Mouse (Mus musculus) kidney, embryonic 15.5 days (tissue): ENCODE data around the gene Orm2. TPM values are rescaled to one million over a fixed set of nuclear protein-coding genes. Genes with fewer than 3 reads are reported as not detected.
A peak's percentile ranks its signal among the peaks of the same experiment; 100 is the strongest.

ENCODE experiments used
- ATAC-seq: fragments of 200-750 bp; cut with Nextera tagmentation; replicated peaks from 2 replicates; pipeline ENCODE4 v1.8.0; 2017; ENCODE audit warnings: moderate TSS enrichment; ENCODE audit not compliant: low FRiP score
- H3K27ac ChIP-seq: fragments of 300-500 bp; sonication (generic); 2 replicates; pipeline ENCODE4 v1.5.1; 2015; ENCODE audit warnings: mild to moderate bottlenecking, inconsistent platforms
- H3K27me3 ChIP-seq: fragments of 300-500 bp; sonication (generic); 2 replicates; pipeline ENCODE4 v1.6.1; 2015; ENCODE audit warnings: inconsistent platforms
- H3K36me3 ChIP-seq: fragments of 300-500 bp; sonication (generic); 2 replicates; pipeline ENCODE4 v1.6.1; 2015; ENCODE audit warnings: inconsistent platforms
- H3K4me1 ChIP-seq: fragments of 300-500 bp; sonication (generic); 2 replicates; pipeline ENCODE4 v1.6.1; 2015; ENCODE audit warnings: inconsistent platforms
- H3K4me2 ChIP-seq: fragments of 300-500 bp; sonication (generic); 2 replicates; pipeline ENCODE4 v1.6.1; 2015; ENCODE audit warnings: moderate library complexity, mild to moderate bottlenecking, inconsistent platforms
- H3K4me3 ChIP-seq: fragments of 300-500 bp; sonication (generic); replicated peaks from 2 replicates; pipeline ENCODE4 v1.5.1; 2015; ENCODE audit warnings: mild to moderate bottlenecking, inconsistent platforms
- H3K9ac ChIP-seq: fragments of 300-500 bp; sonication (generic); 2 replicates; pipeline ENCODE4 v1.6.1; 2015; ENCODE audit warnings: mild to moderate bottlenecking, inconsistent platforms
- H3K9me3 ChIP-seq: fragments of 300-500 bp; sonication (generic); replicated peaks from 2 replicates; pipeline ENCODE4 v1.6.1; 2016; ENCODE audit warnings: inconsistent platforms
- WGBS: fragments of 180-500 bp; shearing (Covaris S2); methylation state at CpG from one replicate; pipeline ENCODE4 v1.1.7; 2015; ENCODE audit warnings: mixed read lengths; 5-methylcytosine and 5-hydroxymethylcytosine counted together
- polyA plus RNA-seq: library from polyadenylated mRNA; unstranded; fragments of >200 nt; fragmentation: Nextera tagmentation; extraction: Ambion mirVana; gene quantifications from 2 replicates; pipeline ENCODE4 v1.2.1, GENCODE M21; 2015

Orm2 gene
- polyA plus RNA-seq, 1 experiment from 2014 or later, result not detected

DNA sequence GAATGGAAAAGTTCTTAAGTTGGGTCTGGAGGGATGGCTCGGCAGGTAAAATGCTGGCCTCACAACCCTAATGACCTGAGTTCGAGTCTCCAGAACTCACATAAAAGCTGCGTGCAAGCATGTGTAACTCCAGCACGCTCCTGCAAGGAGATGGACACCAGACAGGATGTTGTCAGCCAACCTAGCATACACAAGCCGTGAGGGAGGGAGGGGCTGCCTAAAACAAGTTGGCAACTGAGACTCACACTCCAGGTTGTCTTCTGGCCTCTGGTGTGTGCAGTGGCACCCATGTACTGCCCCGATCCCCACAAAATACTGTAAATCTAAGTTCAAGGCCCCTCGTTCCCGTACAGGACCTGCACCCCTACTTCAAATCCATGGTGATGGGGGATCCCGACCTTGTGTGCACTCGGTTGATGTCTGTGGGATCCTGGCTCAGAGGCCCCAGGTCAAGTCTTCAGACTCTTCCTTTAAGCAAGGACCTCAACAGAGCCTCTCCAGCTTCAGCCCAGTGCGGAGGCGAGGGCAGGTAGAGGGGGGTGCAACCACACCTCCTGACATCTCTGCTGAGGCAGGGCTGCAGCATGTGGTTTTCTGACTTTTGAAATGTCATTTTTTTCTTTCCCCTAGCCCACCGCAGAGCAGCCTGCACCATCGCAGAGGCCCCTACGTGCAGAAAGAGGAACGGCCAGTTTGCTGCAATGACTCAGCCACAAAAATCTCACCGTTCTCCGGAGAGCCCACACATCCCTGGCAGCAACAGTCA, 38.5 kb downstream of the Orm2 start:
- peaks cover 69% of the 10 kb centered on the region for H3K4me1 ChIP-seq
- H3K4me3 ChIP-seq, result no peak overlapping the region
- 80% methylated on average over 18 of the region's 18 CpGs for WGBS
- H3K9me3 ChIP-seq, result no peaks in the 10 kb centered on the region
- H3K27me3 ChIP-seq, result no peaks in the 10 kb centered on the region
- no peak for ATAC-seq
- peaks cover 17% of the 10 kb centered on the region for H3K36me3 ChIP-seq
- H3K9ac ChIP-seq, result no peak overlapping the region
- no peak overlapping the region for H3K27ac ChIP-seq
- no peak overlapping the region; the same call in 1 of the 2 replicates for H3K4me2 ChIP-seq

DNA sequence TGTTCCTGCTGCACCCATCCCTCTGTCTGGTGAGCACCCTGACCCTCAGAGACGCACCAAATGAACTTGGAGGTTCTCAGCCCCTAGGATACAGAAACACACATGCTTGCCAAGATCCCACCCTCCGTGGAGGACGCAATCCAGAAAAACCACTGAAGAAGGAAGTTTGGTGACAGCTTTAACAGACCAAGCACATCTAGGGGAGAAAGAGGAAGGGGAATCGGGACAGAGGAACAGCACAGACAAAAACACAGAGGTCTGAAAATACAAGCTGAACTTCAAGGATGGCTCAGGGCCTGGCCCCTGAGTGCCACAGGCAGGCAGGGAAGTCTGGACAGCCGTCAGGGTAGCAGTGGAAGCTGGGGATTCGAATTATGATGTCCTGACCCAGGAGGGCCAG, 39.4 kb downstream of the Orm2 start:
- Histone ChIP-seq H3K9ac (no peak overlapping the region), H3K36me3 (peaks cover 12% of the 10 kb centered on the region), H3K27ac (no peak overlapping the region), H3K9me3 (no peaks in the 10 kb centered on the region), H3K4me1 (peaks cover 71% of the 10 kb centered on the region), H3K4me3 (no peak overlapping the region), H3K27me3 (no peaks in the 10 kb centered on the region), H3K4me2 (peak overlapping the region; percentile 60)
- WGBS, result 59% methylated on average over 6 of the region's 6 CpGs
- ATAC-seq, result no peak

DNA sequence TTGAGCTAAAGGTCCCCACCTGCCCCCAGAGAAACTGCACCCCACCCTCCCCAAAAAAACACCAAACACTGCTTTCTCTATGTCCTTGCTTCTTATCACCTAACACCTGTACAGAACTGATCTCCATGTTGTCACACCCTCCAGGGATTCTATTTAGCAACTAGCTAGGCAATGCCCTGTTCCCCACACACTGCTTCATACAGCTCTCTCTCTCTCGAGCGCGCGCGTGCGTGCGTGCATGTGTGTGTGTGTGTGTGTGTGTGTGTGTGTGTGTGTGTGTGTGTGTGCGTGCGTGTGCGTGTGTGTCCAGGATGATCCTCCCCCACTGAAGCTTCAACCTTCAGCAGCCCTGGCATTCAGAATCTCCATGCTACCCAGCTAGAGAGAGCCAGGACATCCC, 39.8 kb downstream of the Orm2 start:
- H3K27ac ChIP-seq, result peak overlapping the region; percentile 94; the same call in 1 of the 2 replicates
- H3K27me3 ChIP-seq, result no peaks in the 10 kb centered on the region
- H3K4me1 ChIP-seq, result peaks cover 71% of the 10 kb centered on the region
- peaks cover 10% of the 10 kb centered on the region; the same call in 1 of the 2 replicates for H3K36me3 ChIP-seq
- WGBS, result 74% methylated on average over 10 of the region's 10 CpGs
- ATAC-seq, result no peak
- peak overlapping the region; percentile 60 for H3K4me2 ChIP-seq
- H3K4me3 ChIP-seq, result peak overlapping the region; percentile 45
- H3K9ac ChIP-seq, result peak overlapping the region; percentile 48; the same call in 1 of the 2 replicates
- no peaks in the 10 kb centered on the region for H3K9me3 ChIP-seq

DNA sequence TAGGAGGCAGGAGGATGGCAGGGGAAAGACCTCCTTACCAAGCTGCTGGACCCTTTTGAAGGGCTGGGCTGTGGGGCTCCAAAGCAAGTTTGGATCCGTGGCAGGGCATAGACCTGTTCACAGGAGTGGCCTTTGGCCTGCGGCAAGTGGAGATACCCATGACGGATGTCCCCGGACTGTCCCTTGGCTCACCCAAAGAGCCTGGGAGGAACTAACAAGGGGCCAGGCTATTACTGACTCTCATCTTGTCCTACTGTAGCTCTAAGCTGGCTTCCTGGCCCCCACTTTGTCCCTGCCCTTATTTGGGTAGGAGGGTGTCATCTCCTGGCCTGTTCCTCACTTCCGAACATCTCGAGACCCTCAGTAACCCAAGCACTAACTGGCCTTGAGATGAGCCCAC, 40.3 kb downstream of the Orm2 start:
- 18% methylated on average over 6 of the region's 6 CpGs for whole genome bisulfite sequencing
- H3K27ac ChIP-seq, result peak overlapping the region; percentile 94
- H3K9ac ChIP-seq, result peak overlapping the region; percentile 48
- peaks cover 71% of the 10 kb centered on the region for H3K4me1 ChIP-seq
- peak overlapping the region; percentile 60 for H3K4me2 ChIP-seq
- peak; percentile 1; the same call in 1 of the 2 replicates for ATAC-seq
- peaks cover 6% of the 10 kb centered on the region; the same call in 1 of the 2 replicates for H3K36me3 ChIP-seq
- peak overlapping the region; percentile 45 for H3K4me3 ChIP-seq
- H3K9me3 ChIP-seq, result no peaks in the 10 kb centered on the region
- no peaks in the 10 kb centered on the region for H3K27me3 ChIP-seq

DNA sequence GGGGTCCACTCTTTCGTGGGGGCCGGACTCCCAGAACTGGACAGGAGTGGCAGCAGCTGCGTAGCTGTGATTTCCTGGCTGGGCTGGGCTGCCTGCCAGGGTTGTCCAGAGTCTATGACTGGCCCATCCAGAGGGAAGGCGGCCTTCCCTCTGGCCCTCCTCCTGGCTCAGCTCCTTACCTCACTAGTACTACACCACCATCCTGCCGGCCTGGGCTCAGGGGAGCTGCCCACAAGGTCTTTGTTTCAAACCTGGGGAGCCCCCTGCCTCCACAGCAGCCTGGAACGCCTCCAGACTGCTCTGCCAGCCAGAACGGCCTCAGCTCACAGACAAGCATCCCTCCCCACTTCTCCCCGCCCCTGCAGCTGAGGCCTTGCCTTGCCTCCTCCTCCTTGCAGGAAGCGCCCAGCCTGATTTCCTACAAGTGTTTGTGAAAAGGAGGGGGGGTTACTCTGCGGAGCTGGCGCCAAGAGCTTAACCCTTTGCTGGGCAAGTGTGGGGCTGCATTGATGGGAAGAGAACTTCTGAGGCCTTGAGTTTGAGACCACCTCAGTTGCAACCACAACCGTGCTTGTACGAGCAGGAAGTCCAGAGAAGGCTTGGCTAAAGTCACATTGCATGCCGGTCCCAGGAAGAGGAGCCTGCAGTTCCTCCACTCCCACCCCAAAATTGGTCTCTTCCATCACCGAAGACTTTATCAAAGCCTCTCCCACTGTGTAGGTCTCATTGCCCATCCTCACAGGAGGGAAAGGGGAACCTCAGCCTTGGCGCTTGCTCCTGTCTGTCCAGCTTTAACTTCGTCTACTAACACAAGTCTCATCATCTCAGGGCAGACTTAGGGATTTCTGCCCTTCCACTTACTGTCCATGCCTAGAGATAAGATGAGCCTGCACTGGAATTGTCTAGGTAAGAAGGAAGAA, 41.1 kb downstream of the Orm2 start, which contains the start of gene Akna:
TSS of gene Akna (minus strand) at position 315 of the 920 bp plus-strand sequence.
- Histone ChIP-seq H3K27ac (peak within 1 kb of the TSS; percentile 94), H3K9ac (peak within 1 kb of the TSS; percentile 48), H3K4me3 (peak within 1 kb of the TSS; percentile 45), H3K36me3 (no peaks in the 10 kb centered on the region), H3K27me3 (peaks cover 3% of the 10 kb centered on the region; the same call in 1 of the 2 replicates), H3K4me2 (peak within 1 kb of the TSS; percentile 60), H3K4me1 (peaks cover 72% of the 10 kb centered on the region), H3K9me3 (no peaks in the 10 kb centered on the region)
- peak; percentile 86 for ATAC-seq
- WGBS, result 8% methylated on average over 17 of the region's 17 CpGs

DNA sequence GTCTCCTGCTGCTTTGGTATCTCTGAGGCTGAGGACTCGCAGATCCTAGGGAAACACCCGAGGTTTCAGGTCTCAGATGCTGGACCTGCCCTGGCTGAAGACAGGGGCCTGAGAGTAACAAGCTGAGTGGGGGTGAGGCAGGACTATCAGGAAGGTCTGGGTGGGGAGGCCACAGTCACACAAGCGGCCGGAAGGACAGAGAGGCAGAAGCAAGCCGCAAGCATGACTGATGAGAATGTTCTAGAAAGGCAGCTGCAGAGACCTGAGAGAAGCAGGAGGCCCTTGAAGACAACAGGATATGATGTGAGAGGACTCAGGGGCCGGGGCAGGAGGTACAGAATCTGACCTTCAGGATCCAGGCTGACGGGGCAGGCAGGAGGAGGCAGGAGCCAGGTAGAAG, 42.0 kb downstream of the Orm2 start:
- peaks cover 71% of the 10 kb centered on the region for H3K4me1 ChIP-seq
- 52% methylated on average over 7 of the region's 7 CpGs for WGBS
- no peak for ATAC-seq

GRCm38 (mm10) chr4:63405051-63405450, 42.8 kb downstream of the Orm2 start:
- WGBS, result 10% methylated on average over 7 of the region's 7 CpGs
- Histone ChIP-seq H3K36me3 (no peaks in the 10 kb centered on the region), H3K4me2 (no peak overlapping the region), H3K27ac (peak overlapping the region; percentile 94; the same call in 1 of the 2 replicates), H3K9me3 (no peaks in the 10 kb centered on the region), H3K4me3 (no peak overlapping the region), H3K9ac (no peak overlapping the region), H3K4me1 (peaks cover 71% of the 10 kb centered on the region), H3K27me3 (peaks cover 5% of the 10 kb centered on the region; the same call in 1 of the 2 replicates)
- no peak for ATAC-seq

More for the DNA sequence above, 42.0 kb downstream of the Orm2 start:
- H3K27me3 ChIP-seq, result peaks cover 5% of the 10 kb centered on the region; the same call in 1 of the 2 replicates
- H3K27ac ChIP-seq, result peak overlapping the region; percentile 94
- no peaks in the 10 kb centered on the region for H3K36me3 ChIP-seq
- H3K9ac ChIP-seq, result 0 out of 2 replicates have a peak overlapping the region, but pooled peaks have one; percentile 10
- H3K4me3 ChIP-seq, result no peak overlapping the region
- peak overlapping the region; percentile 60 for H3K4me2 ChIP-seq
- H3K9me3 ChIP-seq, result no peaks in the 10 kb centered on the region

DNA sequence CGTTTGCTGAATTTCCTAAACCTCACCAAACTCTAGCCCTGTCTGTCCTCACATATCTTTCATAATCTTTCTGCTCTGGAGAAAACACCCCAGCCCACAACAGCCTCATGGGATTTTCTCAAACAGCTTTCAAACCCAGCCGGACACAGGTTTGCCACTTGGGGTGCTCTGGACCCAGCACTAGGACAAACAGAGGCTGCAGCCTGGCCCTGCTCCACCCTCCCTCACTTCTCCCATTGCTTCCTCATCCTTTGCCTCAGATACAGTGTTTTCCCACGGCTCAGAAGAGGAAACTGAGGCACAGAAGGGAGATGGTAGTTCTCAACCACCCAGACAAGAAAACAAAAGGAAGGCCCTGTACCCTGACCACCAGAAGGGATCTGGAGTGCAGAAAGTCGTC, 43.4 kb downstream of the Orm2 start:
- no peak overlapping the region for H3K4me3 ChIP-seq
- WGBS, result 51% methylated on average over 4 of the region's 4 CpGs
- 0 out of 2 replicates have a peak overlapping the region, but pooled peaks have one; percentile 94 for H3K27ac ChIP-seq
- no peak overlapping the region for H3K4me2 ChIP-seq
- H3K9me3 ChIP-seq, result no peaks in the 10 kb centered on the region
- H3K4me1 ChIP-seq, result peaks cover 72% of the 10 kb centered on the region
- H3K36me3 ChIP-seq, result no peaks in the 10 kb centered on the region
- no peak overlapping the region for H3K9ac ChIP-seq
- peaks cover 5% of the 10 kb centered on the region; the same call in 1 of the 2 replicates for H3K27me3 ChIP-seq
- ATAC-seq, result no peak

DNA sequence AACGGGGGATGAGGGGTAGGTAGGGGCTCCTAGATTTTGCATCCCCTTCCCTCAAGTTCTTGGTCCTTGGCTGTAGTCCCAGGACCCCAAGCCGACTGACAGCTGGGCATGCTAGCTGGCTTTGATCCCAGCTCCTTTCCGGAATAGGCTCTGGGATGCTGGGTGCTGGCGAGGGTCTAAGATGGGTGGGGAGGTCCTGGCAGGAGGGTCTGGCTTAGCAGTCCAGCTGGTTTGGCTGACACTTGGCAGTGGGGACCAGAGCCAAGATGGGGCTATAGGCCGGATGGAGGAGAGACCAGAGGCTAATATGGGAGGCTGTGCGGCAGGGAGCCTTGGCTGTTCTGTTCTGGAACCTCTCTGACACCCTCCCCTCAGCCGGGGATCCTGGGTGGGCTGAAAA, 46.0 kb downstream of the Orm2 start:
- H3K4me2 ChIP-seq, result peak overlapping the region; percentile 20; the same call in 1 of the 2 replicates
- no peak overlapping the region; the same call in 1 of the 2 replicates for H3K27ac ChIP-seq
- H3K9me3 ChIP-seq, result no peaks in the 10 kb centered on the region
- H3K4me3 ChIP-seq, result no peak overlapping the region
- no peak for ATAC-seq
- WGBS, result 69% methylated on average over 7 of the region's 7 CpGs
- no peaks in the 10 kb centered on the region for H3K36me3 ChIP-seq
- H3K27me3 ChIP-seq, result peaks cover 5% of the 10 kb centered on the region; the same call in 1 of the 2 replicates
- peaks cover 56% of the 10 kb centered on the region for H3K4me1 ChIP-seq
- H3K9ac ChIP-seq, result no peak overlapping the region

DNA sequence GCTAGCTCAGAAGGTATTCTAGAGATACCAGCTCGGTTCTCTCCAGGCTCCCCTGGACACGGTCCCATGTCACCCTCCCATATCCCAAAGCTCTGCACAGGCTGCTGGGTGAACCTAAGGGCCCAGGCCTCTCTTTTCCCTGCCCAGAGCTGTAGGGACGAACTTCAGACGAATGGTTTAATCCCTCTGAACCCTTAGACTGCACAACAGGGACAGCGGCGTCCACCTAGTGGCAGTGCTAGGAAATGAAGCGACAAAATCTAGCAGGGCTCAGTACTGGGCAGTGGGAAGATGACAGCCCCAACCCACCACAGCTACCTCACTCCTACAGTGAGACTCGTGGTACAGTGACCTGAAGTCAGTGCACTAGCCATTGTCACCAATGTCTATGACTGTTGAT, 46.4 kb downstream of the Orm2 start:
- Histone ChIP-seq H3K9me3 (no peaks in the 10 kb centered on the region), H3K36me3 (no peaks in the 10 kb centered on the region), H3K4me2 (peak overlapping the region; percentile 97), H3K27me3 (peaks cover 5% of the 10 kb centered on the region; the same call in 1 of the 2 replicates), H3K27ac (no peak overlapping the region; the same call in 1 of the 2 replicates), H3K4me3 (peak overlapping the region; percentile 53; the same call in 1 of the 2 replicates), H3K4me1 (peaks cover 52% of the 10 kb centered on the region), H3K9ac (no peak overlapping the region)
- peak; percentile 41; the same call in 1 of the 2 replicates for ATAC-seq
- WGBS, result 6% methylated on average over 8 of the region's 8 CpGs

DNA sequence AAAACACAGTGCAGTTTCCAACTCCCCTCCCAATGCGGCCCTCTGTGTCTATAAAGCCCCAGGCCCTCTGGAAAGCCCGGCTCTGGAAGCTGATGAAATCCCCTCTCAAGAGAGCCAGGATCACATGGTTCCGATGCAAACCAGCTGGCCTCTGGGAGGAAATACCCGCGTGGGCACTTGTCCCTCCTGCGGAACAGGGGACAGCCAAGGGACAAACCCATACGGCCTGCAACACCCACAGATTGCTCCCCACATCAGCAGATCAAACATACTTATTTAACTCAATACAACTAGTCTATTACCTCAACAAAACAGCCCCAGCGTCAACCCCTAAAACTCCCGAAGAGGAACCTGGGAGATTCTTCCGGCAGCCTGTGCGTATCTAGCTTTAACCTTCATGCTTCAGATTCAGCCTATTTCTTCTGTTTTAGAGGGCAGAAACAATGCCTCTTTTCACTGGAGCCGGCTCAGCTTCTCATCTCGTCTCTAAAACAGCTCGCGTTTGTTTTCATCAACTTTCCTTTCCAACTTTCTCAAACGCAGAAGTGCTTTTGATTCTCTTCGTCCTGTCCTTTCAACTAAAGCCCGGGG, 47.2 kb downstream of the Orm2 start:
- Histone ChIP-seq H3K36me3 (no peaks in the 10 kb centered on the region), H3K4me1 (peaks cover 44% of the 10 kb centered on the region), H3K9ac (peak overlapping the region; percentile 34), H3K27me3 (peaks cover 5% of the 10 kb centered on the region; the same call in 1 of the 2 replicates), H3K4me2 (peak overlapping the region; percentile 97), H3K9me3 (no peaks in the 10 kb centered on the region), H3K4me3 (peak overlapping the region; percentile 53), H3K27ac (peak overlapping the region; percentile 48; the same call in 1 of the 2 replicates)
- 4% methylated on average over 18 of the region's 18 CpGs for WGBS
- no peak for ATAC-seq
